Mouse (Mus musculus): ENCODE data around the gene Vgll4. TPM values are rescaled to one million over a fixed set of nuclear protein-coding genes. Genes with fewer than 3 reads are reported as not detected.

The Vgll4 gene
- polyA plus RNA-seq, 1 experiment from 2014 or later: 37.9 TPM

- Histone ChIP-seq H3K36me3 (replicated peaks; ENCODE audit: control insufficient read depth, insufficient read depth) (peaks cover 5% of the 10 kb centered on the region; the same call in 1 of the 2 replicates), H3K9ac (no peak overlapping the region), H3K9me3 (ENCODE audit: control insufficient read depth, low read length) (no peaks in the 10 kb centered on the region), H3K27me3 (ENCODE audit: control insufficient read depth, insufficient read depth, low read length) (no peaks in the 10 kb centered on the region), H3K4me3 (replicated peaks; ENCODE audit: low read length) (no peak overlapping the region), H3K4me2 (replicated peaks) (no peak overlapping the region), H3K4me1 (replicated peaks; ENCODE audit: control insufficient read depth, insufficient read depth, low read length) (peaks cover 25% of the 10 kb centered on the region), H3K27ac (no peak overlapping the region)
- WGBS: 71% methylated on average over 3 of the region's 3 CpGs
- no peak for ATAC-seq (ENCODE audit: low FRiP score)
- DNase-seq (ENCODE audit: low spot score): no peak
Observed at GRCm38 (mm10) chr6:114855644-114856043, 114.2 kb downstream of the Vgll4 start.

GRCm38 (mm10) chr6:114854368-114854767, 115.4 kb downstream of the Vgll4 start:
- Histone ChIP-seq H3K36me3 (replicated peaks; ENCODE audit: control insufficient read depth, insufficient read depth) (peaks cover 2% of the 10 kb centered on the region; the same call in 1 of the 2 replicates), H3K9me3 (ENCODE audit: control insufficient read depth, low read length) (no peaks in the 10 kb centered on the region), H3K4me2 (replicated peaks) (no peak overlapping the region), H3K4me3 (replicated peaks; ENCODE audit: low read length) (no peak overlapping the region), H3K27ac (no peak overlapping the region; the same call in 1 of the 2 replicates), H3K9ac (no peak overlapping the region), H3K27me3 (ENCODE audit: control insufficient read depth, insufficient read depth, low read length) (no peaks in the 10 kb centered on the region), H3K4me1 (replicated peaks; ENCODE audit: control insufficient read depth, insufficient read depth, low read length) (peaks cover 25% of the 10 kb centered on the region)
- ATAC-seq (ENCODE audit: low FRiP score) (no peak), DNase-seq (ENCODE audit: low spot score) (no peak)
- WGBS: 42% methylated on average over 2 of the region's 2 CpGs

GRCm38 (mm10) chr6:114852739-114853138, 117.1 kb downstream of the Vgll4 start:
- DNase-seq (ENCODE audit: low spot score): peak; percentile 51
- 22% methylated on average over 3 of the region's 3 CpGs for WGBS
- Histone ChIP-seq H3K27ac (peak overlapping the region; percentile 48), H3K9ac (peak overlapping the region; percentile 12; the same call in 1 of the 2 replicates), H3K4me3 (replicated peaks; ENCODE audit: low read length) (no peak overlapping the region), H3K9me3 (ENCODE audit: control insufficient read depth, low read length) (no peaks in the 10 kb centered on the region), H3K4me2 (replicated peaks) (no peak overlapping the region), H3K27me3 (ENCODE audit: control insufficient read depth, insufficient read depth, low read length) (no peaks in the 10 kb centered on the region), H3K4me1 (replicated peaks; ENCODE audit: control insufficient read depth, insufficient read depth, low read length) (peaks cover 25% of the 10 kb centered on the region), H3K36me3 (replicated peaks; ENCODE audit: control insufficient read depth, insufficient read depth) (no peaks in the 10 kb centered on the region)
- peak; percentile 19; the same call in 1 of the 2 replicates for ATAC-seq (ENCODE audit: low FRiP score)

GRCm38 (mm10) chr6:114851688-114852087, 118.1 kb downstream of the Vgll4 start:
- H3K9ac ChIP-seq: no peak overlapping the region
- H3K4me3 ChIP-seq (replicated peaks; ENCODE audit: low read length): no peak overlapping the region
- H3K4me1 ChIP-seq (replicated peaks; ENCODE audit: control insufficient read depth, insufficient read depth, low read length): peaks cover 25% of the 10 kb centered on the region; the same call in 1 of the 2 replicates
- no peaks in the 10 kb centered on the region for H3K36me3 ChIP-seq (replicated peaks; ENCODE audit: control insufficient read depth, insufficient read depth)
- 26% methylated on average over 7 of the region's 7 CpGs for WGBS
- H3K27ac ChIP-seq: peak overlapping the region; percentile 48; the same call in 1 of the 2 replicates
- ATAC-seq (ENCODE audit: low FRiP score) (no peak), DNase-seq (ENCODE audit: low spot score) (no peak)
- no peaks in the 10 kb centered on the region for H3K27me3 ChIP-seq (ENCODE audit: control insufficient read depth, insufficient read depth, low read length)
- no peaks in the 10 kb centered on the region for H3K9me3 ChIP-seq (ENCODE audit: control insufficient read depth, low read length)
- no peak overlapping the region for H3K4me2 ChIP-seq (replicated peaks)

- ATAC-seq (ENCODE audit: low FRiP score): no peak
- Histone ChIP-seq H3K27ac (no peak overlapping the region), H3K27me3 (ENCODE audit: control insufficient read depth, insufficient read depth, low read length) (no peaks in the 10 kb centered on the region), H3K9me3 (ENCODE audit: control insufficient read depth, low read length) (no peaks in the 10 kb centered on the region), H3K4me3 (replicated peaks; ENCODE audit: low read length) (no peak overlapping the region), H3K36me3 (replicated peaks; ENCODE audit: control insufficient read depth, insufficient read depth) (no peaks in the 10 kb centered on the region), H3K4me2 (replicated peaks) (no peak overlapping the region), H3K4me1 (replicated peaks; ENCODE audit: control insufficient read depth, insufficient read depth, low read length) (peaks cover 26% of the 10 kb centered on the region), H3K9ac (no peak overlapping the region)
- DNase-seq (ENCODE audit: low spot score): no peak
- 89% methylated on average over 8 of the region's 8 CpGs for WGBS
Observed at GRCm38 (mm10) chr6:114849787-114850186, 120.0 kb downstream of the Vgll4 start.

GRCm38 (mm10) chr6:114848761-114849160, 121.0 kb downstream of the Vgll4 start:
- no peaks in the 10 kb centered on the region for H3K36me3 ChIP-seq (replicated peaks; ENCODE audit: control insufficient read depth, insufficient read depth)
- no peak overlapping the region for H3K9ac ChIP-seq
- ATAC-seq (ENCODE audit: low FRiP score) (no peak), DNase-seq (ENCODE audit: low spot score) (no peak)
- no peaks in the 10 kb centered on the region for H3K9me3 ChIP-seq (ENCODE audit: control insufficient read depth, low read length)
- H3K4me1 ChIP-seq (replicated peaks; ENCODE audit: control insufficient read depth, insufficient read depth, low read length): peaks cover 22% of the 10 kb centered on the region
- H3K27me3 ChIP-seq (ENCODE audit: control insufficient read depth, insufficient read depth, low read length): no peaks in the 10 kb centered on the region
- 71% methylated on average over 7 of the region's 7 CpGs for WGBS
- no peak overlapping the region for H3K4me2 ChIP-seq (replicated peaks)
- H3K27ac ChIP-seq: no peak overlapping the region
- no peak overlapping the region for H3K4me3 ChIP-seq (replicated peaks; ENCODE audit: low read length)

- Histone ChIP-seq H3K27me3 (ENCODE audit: control insufficient read depth, insufficient read depth, low read length) (no peaks in the 10 kb centered on the region), H3K9ac (no peak overlapping the region), H3K9me3 (ENCODE audit: control insufficient read depth, low read length) (0 out of 2 replicates have a peak, but pooled peaks cover 3% of the 10 kb centered on the region), H3K27ac (no peak overlapping the region), H3K4me1 (replicated peaks; ENCODE audit: control insufficient read depth, insufficient read depth, low read length) (peaks cover 19% of the 10 kb centered on the region), H3K4me2 (replicated peaks) (no peak overlapping the region), H3K4me3 (replicated peaks; ENCODE audit: low read length) (no peak overlapping the region), H3K36me3 (replicated peaks; ENCODE audit: control insufficient read depth, insufficient read depth) (no peaks in the 10 kb centered on the region)
- DNase-seq (ENCODE audit: low spot score) (no peak), ATAC-seq (ENCODE audit: low FRiP score) (no peak)
- 80% methylated on average over 12 of the region's 12 CpGs for WGBS
Observed at GRCm38 (mm10) chr6:114847582-114848174, 122.1 kb downstream of the Vgll4 start.

GRCm38 (mm10) chr6:114846153-114846772, 123.5 kb downstream of the Vgll4 start:
- H3K4me2 ChIP-seq (replicated peaks): no peak overlapping the region
- no peak overlapping the region for H3K4me3 ChIP-seq (replicated peaks; ENCODE audit: low read length)
- H3K27me3 ChIP-seq (ENCODE audit: control insufficient read depth, insufficient read depth, low read length): no peaks in the 10 kb centered on the region
- DNase-seq (ENCODE audit: low spot score): peak; percentile 31
- 13% methylated on average over 4 of the region's 4 CpGs for WGBS
- H3K27ac ChIP-seq: peak overlapping the region; percentile 61
- no peaks in the 10 kb centered on the region for H3K36me3 ChIP-seq (replicated peaks; ENCODE audit: control insufficient read depth, insufficient read depth)
- no peak overlapping the region for H3K9ac ChIP-seq
- ATAC-seq (ENCODE audit: low FRiP score): peak; percentile 41; the same call in 1 of the 2 replicates
- H3K9me3 ChIP-seq (ENCODE audit: control insufficient read depth, low read length): 0 out of 2 replicates have a peak, but pooled peaks cover 3% of the 10 kb centered on the region
- H3K4me1 ChIP-seq (replicated peaks; ENCODE audit: control insufficient read depth, insufficient read depth, low read length): peaks cover 13% of the 10 kb centered on the region

- H3K4me1 ChIP-seq (replicated peaks; ENCODE audit: control insufficient read depth, insufficient read depth, low read length): peaks cover 23% of the 10 kb centered on the region
- no peaks in the 10 kb centered on the region for H3K36me3 ChIP-seq (replicated peaks; ENCODE audit: control insufficient read depth, insufficient read depth)
- ATAC-seq (ENCODE audit: low FRiP score) (no peak), DNase-seq (ENCODE audit: low spot score) (no peak)
- H3K9ac ChIP-seq: no peak overlapping the region
- no peak overlapping the region for H3K27ac ChIP-seq
- WGBS: 96% methylated on average over 2 of the region's 2 CpGs
- no peaks in the 10 kb centered on the region for H3K27me3 ChIP-seq (ENCODE audit: control insufficient read depth, insufficient read depth, low read length)
- 0 out of 2 replicates have a peak, but pooled peaks cover 3% of the 10 kb centered on the region for H3K9me3 ChIP-seq (ENCODE audit: control insufficient read depth, low read length)
- H3K4me3 ChIP-seq (replicated peaks; ENCODE audit: low read length): no peak overlapping the region
- no peak overlapping the region for H3K4me2 ChIP-seq (replicated peaks)
Observed at GRCm38 (mm10) chr6:114842863-114843262, 126.9 kb downstream of the Vgll4 start.

Measured in hindbrain, embryonic 14.5 days (tissue).